Mouse (Mus musculus): ENCODE results near the gene Nubp1.

- TF ChIP-seq CTCF (IDR thresholded peaks at IDR 0.05; ENCODE audit: low read depth) (no peak), EP300 (IDR thresholded peaks at IDR 0.05; ENCODE audit: low read depth) (no peak)
These were observed 30.0 kb downstream of the Nubp1 start for GRCm38 (mm10) chr16:10441761-10442160.

Measured in liver, embryonic 14.5 days (tissue).